Mouse (Mus musculus) midbrain, embryonic 16.5 days (tissue): ENCODE data around the gene Scd2. TPM values are rescaled to one million over a fixed set of nuclear protein-coding genes. Genes with fewer than 3 reads are reported as not detected.

ENCODE experiments used
- ATAC-seq: fragments of 200-750 bp; cut with Nextera tagmentation; 2 replicates; pipeline ENCODE4 v1.8.0; 2017; ENCODE audit warnings: moderate TSS enrichment
- H3K27ac ChIP-seq: fragments of 300-500 bp; sonication (generic); 2 replicates; pipeline ENCODE4 v1.5.1; 2014; ENCODE audit warnings: mild to moderate bottlenecking, low read length, mixed read lengths
- H3K27me3 ChIP-seq: fragments of 300-500 bp; sonication (generic); 2 replicates; pipeline ENCODE4 v1.6.1; 2014; ENCODE audit warnings: low read depth, low read length, mixed read lengths; ENCODE audit not compliant: control insufficient read depth, insufficient read depth
- H3K36me3 ChIP-seq: fragments of 300-500 bp; sonication (generic); 2 replicates; pipeline ENCODE4 v1.6.1; 2014; ENCODE audit warnings: mild to moderate bottlenecking, low read length, moderate library complexity, mixed read lengths; ENCODE audit not compliant: control insufficient read depth, insufficient read depth
- H3K4me1 ChIP-seq: fragments of 300-500 bp; sonication (generic); 2 replicates; pipeline ENCODE4 v1.6.1; 2014; ENCODE audit warnings: mild to moderate bottlenecking, low read length, mixed read lengths; ENCODE audit not compliant: control insufficient read depth, insufficient read depth
- H3K4me2 ChIP-seq: fragments of 300-500 bp; sonication (generic); 2 replicates; pipeline ENCODE4 v1.6.1; 2014; ENCODE audit warnings: mild to moderate bottlenecking, low read length, mixed read lengths
- H3K4me3 ChIP-seq: fragments of 300-500 bp; sonication (generic); 2 replicates; pipeline ENCODE4 v1.5.1; 2014; ENCODE audit warnings: low read depth, mild to moderate bottlenecking, low read length, moderate library complexity, mixed read lengths
- H3K9ac ChIP-seq: fragments of 300-500 bp; sonication (generic); 2 replicates; pipeline ENCODE4 v1.6.1; 2014; ENCODE audit warnings: low read depth, low read length, mixed read lengths
- H3K9me3 ChIP-seq: fragments of 300-500 bp; sonication (generic); replicated peaks from 2 replicates; pipeline ENCODE4 v1.6.1; 2014; ENCODE audit warnings: mild to moderate bottlenecking, low read length, mixed read lengths; ENCODE audit not compliant: control insufficient read depth, poor library complexity, severe bottlenecking
- WGBS: fragments of 180-500 bp; shearing (Covaris S2); extraction: QIAGEN DNeasy Blood & Tissue Kit; methylation state at CpG from one replicate; pipeline ENCODE4 v1.1.7; 2014; 5-methylcytosine and 5-hydroxymethylcytosine counted together
- microRNA-seq: library from miRNA; unstranded; fragments of <30 nt; microRNA quantifications from one replicate; pipeline ENCODE4, GENCODE M21; 2017
- polyA plus RNA-seq: library from polyadenylated mRNA; unstranded; fragments of >200 nt; fragmentation: Nextera tagmentation; extraction: Ambion mirVana; gene quantifications from 2 replicates; pipeline ENCODE4 v1.2.1, GENCODE M21; 2015

The Scd2 gene
- polyA plus RNA-seq, 1 experiment from 2014 or later, result 311 TPM

GRCm38 (mm10) chr19:44335876-44336662 is 42.6 kb downstream of the Scd2 start:
- no peaks in the 10 kb centered on the region for H3K9me3 ChIP-seq
- H3K36me3 ChIP-seq, result no peaks in the 10 kb centered on the region
- ATAC-seq, result no peak
- no peak overlapping the region for H3K4me2 ChIP-seq
- WGBS, result 81% methylated on average over 6 of the region's 6 CpGs
- no peaks in the 10 kb centered on the region for H3K4me1 ChIP-seq
- no peak overlapping the region for H3K9ac ChIP-seq
- no peaks in the 10 kb centered on the region for H3K27me3 ChIP-seq
- H3K27ac ChIP-seq, result no peak overlapping the region
- H3K4me3 ChIP-seq, result no peak overlapping the region

- WGBS, result 89% methylated on average over 8 of the region's 8 CpGs
- no peak for ATAC-seq
- no peaks in the 10 kb centered on the region for H3K36me3 ChIP-seq
- no peaks in the 10 kb centered on the region for H3K9me3 ChIP-seq
- no peak overlapping the region for H3K4me2 ChIP-seq
- H3K27me3 ChIP-seq, result no peaks in the 10 kb centered on the region
- H3K27ac ChIP-seq, result no peak overlapping the region
- H3K4me3 ChIP-seq, result no peak overlapping the region
- H3K9ac ChIP-seq, result no peak overlapping the region
- no peaks in the 10 kb centered on the region for H3K4me1 ChIP-seq
Measured at GRCm38 (mm10) chr19:44349689-44350088, 56.2 kb downstream of the Scd2 start.

- Histone ChIP-seq H3K4me1 (no peaks in the 10 kb centered on the region), H3K4me3 (no peak overlapping the region), H3K27me3 (no peaks in the 10 kb centered on the region), H3K36me3 (no peaks in the 10 kb centered on the region), H3K9me3 (no peaks in the 10 kb centered on the region), H3K9ac (no peak overlapping the region), H3K4me2 (no peak overlapping the region), H3K27ac (no peak overlapping the region)
- WGBS, result 81% methylated on average over 7 of the region's 7 CpGs
- ATAC-seq, result no peak
Measured at GRCm38 (mm10) chr19:44351756-44352155, 58.3 kb downstream of the Scd2 start.

Small RNA genes lying within 50 kb of the gene (microRNA-seq; reads per million reads assigned to microRNA genes)
- gene Mir5114, result not detected

Other genes starting within 250 kb of the Scd2 start
- 23.7 and 24.4 TPM in 2 replicates for gene Erlin1, start 223.9 kb upstream of the Scd2 start, polyA plus RNA-seq
- 65.7 and 65.8 TPM in 2 replicates for gene Chuk, start 186.2 kb upstream of the Scd2 start, polyA plus RNA-seq
- gene Cwf19l1, start 157.8 kb upstream of the Scd2 start, polyA plus RNA-seq, result 31.1 and 33.3 TPM in 2 replicates
- 161 and 164 TPM in 2 replicates for gene Bloc1s2, start 147.2 kb upstream of the Scd2 start, polyA plus RNA-seq
- 0.10 and 0.28 TPM in 2 replicates for gene Pkd2l1, start 101.2 kb upstream of the Scd2 start, polyA plus RNA-seq
- 6.9 and 8.1 TPM in 2 replicates for gene Scd3, start 90.4 kb upstream of the Scd2 start, polyA plus RNA-seq
- gene Scd4, start 39.4 kb downstream of the Scd2 start, polyA plus RNA-seq, result 0.18 and 0.19 TPM in 2 replicates
- gene Scd1, start 114.2 kb downstream of the Scd2 start, polyA plus RNA-seq, result 7.1 and 8.9 TPM in 2 replicates
- gene Wnt8b, start 199.8 kb downstream of the Scd2 start, polyA plus RNA-seq, result 1.2 and 2.1 TPM in 2 replicates